Mouse (Mus musculus): ENCODE measurements around the gene Stxbp6. TPM values are rescaled to one million over a fixed set of nuclear protein-coding genes. Genes with fewer than 3 reads are reported as not detected.
"Not testable (repeated sequence)": the region's sequence is repeated elsewhere in the genome, so short reads cannot be mapped to it uniquely, and the experiment has no call there.

The Stxbp6 gene
- polyA plus RNA-seq, 1 experiment from 2014 or later = 15.6 TPM

GRCm38 (mm10) chr12:45052860-45053259 is 21.6 kb downstream of the Stxbp6 start:
- no peak for ATAC-seq (ENCODE audit: low FRiP score, low read depth)
- WGBS = 85% methylated on average over 5 of the region's 5 CpGs

DNA sequence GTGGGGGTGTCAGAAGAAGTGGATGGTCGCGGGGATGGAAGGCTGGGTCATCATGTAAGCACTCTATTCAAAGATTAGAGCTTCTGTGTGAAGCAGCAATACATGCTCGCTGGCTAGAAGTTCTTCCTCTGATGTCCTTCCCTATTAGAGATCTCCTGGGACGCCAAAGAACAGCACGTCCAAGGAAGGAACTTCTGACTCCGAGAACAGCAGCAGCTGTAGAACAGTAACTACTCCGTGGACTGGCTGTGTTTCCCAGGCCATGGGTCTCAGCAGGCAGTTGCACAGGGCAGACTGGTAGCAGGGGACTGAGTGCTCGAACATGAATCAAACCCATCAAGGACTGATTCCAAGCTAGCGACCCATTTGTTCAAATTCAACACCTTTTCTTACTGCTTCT is 24.6 kb downstream of the Stxbp6 start:
- no peaks in the 10 kb centered on the region for H3K27me3 ChIP-seq
- ATAC-seq (ENCODE audit: low FRiP score, low read depth) = no peak
- H3K9ac ChIP-seq (replicated peaks) = no peak overlapping the region
- H3K4me2 ChIP-seq (replicated peaks) = no peak overlapping the region
- H3K27ac ChIP-seq (replicated peaks) = no peak overlapping the region
- no peak overlapping the region for H3K4me3 ChIP-seq
- H3K4me1 ChIP-seq = peaks cover 2% of the 10 kb centered on the region; the same call in 1 of the 2 replicates
- WGBS = 51% methylated on average over 9 of the region's 9 CpGs
- H3K36me3 ChIP-seq = no peaks in the 10 kb centered on the region
- no peaks in the 10 kb centered on the region for H3K9me3 ChIP-seq

More at GRCm38 (mm10) chr12:45052860-45053259, 21.6 kb downstream of the Stxbp6 start:
- peaks cover 2% of the 10 kb centered on the region; the same call in 1 of the 2 replicates for H3K4me1 ChIP-seq
- no peaks in the 10 kb centered on the region for H3K36me3 ChIP-seq
- H3K9me3 ChIP-seq = no peaks in the 10 kb centered on the region
- H3K27me3 ChIP-seq = no peaks in the 10 kb centered on the region
- H3K27ac ChIP-seq (replicated peaks) = no peak overlapping the region
- H3K9ac ChIP-seq (replicated peaks) = no peak overlapping the region
- no peak overlapping the region for H3K4me2 ChIP-seq (replicated peaks)
- no peak overlapping the region for H3K4me3 ChIP-seq

GRCm38 (mm10) chr12:45047711-45048110 is 26.8 kb downstream of the Stxbp6 start:
- not testable (repeated sequence) for H3K27ac ChIP-seq (replicated peaks); H3K27me3 ChIP-seq; H3K9me3 ChIP-seq; H3K36me3 ChIP-seq; H3K4me1 ChIP-seq; H3K4me2 ChIP-seq (replicated peaks); H3K9ac ChIP-seq (replicated peaks); ATAC-seq (ENCODE audit: low FRiP score, low read depth); H3K4me3 ChIP-seq
- WGBS = 27% methylated on average over 9 of the region's 9 CpGs

- no peak overlapping the region for H3K27ac ChIP-seq (replicated peaks)
- H3K9ac ChIP-seq (replicated peaks) = no peak overlapping the region
- no peaks in the 10 kb centered on the region for H3K9me3 ChIP-seq
- ATAC-seq (ENCODE audit: low FRiP score, low read depth) = no peak
- H3K4me1 ChIP-seq = peaks cover 9% of the 10 kb centered on the region
- WGBS = 79% methylated on average over 4 of the region's 4 CpGs
- no peaks in the 10 kb centered on the region for H3K36me3 ChIP-seq
- no peaks in the 10 kb centered on the region for H3K27me3 ChIP-seq
- H3K4me3 ChIP-seq = no peak overlapping the region
- H3K4me2 ChIP-seq (replicated peaks) = no peak overlapping the region
Observed at GRCm38 (mm10) chr12:45047172-45047571, 27.3 kb downstream of the Stxbp6 start.

GRCm38 (mm10) chr12:45044581-45044980 is 29.9 kb downstream of the Stxbp6 start:
- no peaks in the 10 kb centered on the region for H3K36me3 ChIP-seq
- no peak overlapping the region for H3K4me3 ChIP-seq
- H3K9me3 ChIP-seq = no peaks in the 10 kb centered on the region
- no peak overlapping the region for H3K27ac ChIP-seq (replicated peaks)
- H3K9ac ChIP-seq (replicated peaks) = no peak overlapping the region
- ATAC-seq (ENCODE audit: low FRiP score, low read depth) = no peak
- H3K4me1 ChIP-seq = peaks cover 7% of the 10 kb centered on the region; the same call in 1 of the 2 replicates
- H3K4me2 ChIP-seq (replicated peaks) = no peak overlapping the region
- WGBS = 81% methylated on average over 1 of the region's 1 CpGs
- H3K27me3 ChIP-seq = no peaks in the 10 kb centered on the region

GRCm38 (mm10) chr12:45042591-45043091 is 31.9 kb downstream of the Stxbp6 start:
- no peak overlapping the region for H3K4me3 ChIP-seq
- H3K4me1 ChIP-seq = peaks cover 7% of the 10 kb centered on the region; the same call in 1 of the 2 replicates
- no peak overlapping the region for H3K9ac ChIP-seq (replicated peaks)
- 48% methylated on average over 10 of the region's 10 CpGs for WGBS
- no peaks in the 10 kb centered on the region for H3K9me3 ChIP-seq
- no peak for ATAC-seq (ENCODE audit: low FRiP score, low read depth)
- H3K27ac ChIP-seq (replicated peaks) = no peak overlapping the region
- no peaks in the 10 kb centered on the region for H3K27me3 ChIP-seq
- no peak overlapping the region for H3K4me2 ChIP-seq (replicated peaks)
- no peaks in the 10 kb centered on the region for H3K36me3 ChIP-seq

GRCm38 (mm10) chr12:45037496-45037895 is 37.0 kb downstream of the Stxbp6 start:
- no peak overlapping the region for H3K27ac ChIP-seq (replicated peaks)
- ATAC-seq (ENCODE audit: low FRiP score, low read depth) = no peak
- H3K9me3 ChIP-seq = no peaks in the 10 kb centered on the region
- no peak overlapping the region for H3K4me3 ChIP-seq
- no peaks in the 10 kb centered on the region for H3K27me3 ChIP-seq
- H3K9ac ChIP-seq (replicated peaks) = no peak overlapping the region
- no peaks in the 10 kb centered on the region for H3K36me3 ChIP-seq
- WGBS = 89% methylated on average over 1 of the region's 1 CpGs
- H3K4me2 ChIP-seq (replicated peaks) = no peak overlapping the region
- 0 out of 2 replicates have a peak, but pooled peaks cover 1% of the 10 kb centered on the region for H3K4me1 ChIP-seq

- no peaks in the 10 kb centered on the region for H3K27me3 ChIP-seq
- 55% methylated on average over 4 of the region's 4 CpGs for WGBS
Observed at GRCm38 (mm10) chr12:45037091-45037490, 37.4 kb downstream of the Stxbp6 start.

DNA sequence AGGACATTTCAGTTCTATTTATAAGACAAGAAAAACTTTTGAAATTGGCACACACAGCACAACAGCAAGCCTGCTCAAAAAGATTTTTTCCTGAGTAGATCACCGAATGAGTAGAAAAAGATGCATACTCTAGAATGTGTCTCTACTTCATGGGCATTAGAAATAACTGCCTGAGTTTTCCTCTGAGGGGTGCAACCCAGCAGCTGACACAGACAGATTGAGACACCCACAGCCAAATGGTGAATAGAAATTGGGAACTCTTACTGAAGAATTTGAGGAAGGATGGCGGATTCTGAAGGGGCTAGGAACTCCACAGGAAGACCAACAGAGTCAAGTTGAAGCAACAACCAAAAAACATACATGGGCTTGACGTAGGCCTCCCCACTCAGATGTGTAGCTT is 43.8 kb downstream of the Stxbp6 start:
- no peaks in the 10 kb centered on the region for H3K4me1 ChIP-seq
- H3K9ac ChIP-seq (replicated peaks) = no peak overlapping the region
- no peak overlapping the region for H3K27ac ChIP-seq (replicated peaks)
- 85% methylated on average over 3 of the region's 3 CpGs for WGBS
- H3K4me2 ChIP-seq (replicated peaks) = no peak overlapping the region
- ATAC-seq (ENCODE audit: low FRiP score, low read depth) = no peak
- H3K36me3 ChIP-seq = no peaks in the 10 kb centered on the region
- no peaks in the 10 kb centered on the region for H3K9me3 ChIP-seq
- no peaks in the 10 kb centered on the region for H3K27me3 ChIP-seq
- no peak overlapping the region for H3K4me3 ChIP-seq

More at GRCm38 (mm10) chr12:45037091-45037490, 37.4 kb downstream of the Stxbp6 start:
- H3K27ac ChIP-seq (replicated peaks) = no peak overlapping the region
- H3K4me3 ChIP-seq = no peak overlapping the region
- no peaks in the 10 kb centered on the region for H3K4me1 ChIP-seq
- no peak overlapping the region for H3K9ac ChIP-seq (replicated peaks)
- no peaks in the 10 kb centered on the region for H3K36me3 ChIP-seq
- no peak overlapping the region for H3K4me2 ChIP-seq (replicated peaks)
- no peaks in the 10 kb centered on the region for H3K9me3 ChIP-seq
- no peak for ATAC-seq (ENCODE audit: low FRiP score, low read depth)

GRCm38 (mm10) chr12:45026347-45026746 is 48.2 kb downstream of the Stxbp6 start:
- H3K9me3 ChIP-seq = no peaks in the 10 kb centered on the region
- no peak overlapping the region for H3K4me2 ChIP-seq (replicated peaks)
- WGBS = 66% methylated on average over 1 of the region's 1 CpGs
- H3K9ac ChIP-seq (replicated peaks) = no peak overlapping the region
- H3K27ac ChIP-seq (replicated peaks) = no peak overlapping the region
- H3K36me3 ChIP-seq = no peaks in the 10 kb centered on the region
- H3K4me3 ChIP-seq = no peak overlapping the region
- no peaks in the 10 kb centered on the region for H3K4me1 ChIP-seq
- no peaks in the 10 kb centered on the region for H3K27me3 ChIP-seq
- no peak for ATAC-seq (ENCODE audit: low FRiP score, low read depth)

- Histone ChIP-seq H3K9me3 (no peaks in the 10 kb centered on the region), H3K36me3 (no peaks in the 10 kb centered on the region), H3K27ac (replicated peaks) (no peak overlapping the region), H3K4me1 (no peaks in the 10 kb centered on the region), H3K4me2 (replicated peaks) (no peak overlapping the region), H3K27me3 (no peaks in the 10 kb centered on the region), H3K9ac (replicated peaks) (no peak overlapping the region), H3K4me3 (no peak overlapping the region)
- 66% methylated on average over 3 of the region's 3 CpGs for WGBS
- ATAC-seq (ENCODE audit: low FRiP score, low read depth) = no peak
Observed at GRCm38 (mm10) chr12:45020018-45020417, 54.5 kb downstream of the Stxbp6 start.

- Histone ChIP-seq H3K36me3 (no peaks in the 10 kb centered on the region), H3K4me2 (replicated peaks) (no peak overlapping the region), H3K4me3 (no peak overlapping the region), H3K4me1 (no peaks in the 10 kb centered on the region), H3K27me3 (no peaks in the 10 kb centered on the region), H3K9ac (replicated peaks) (no peak overlapping the region), H3K9me3 (no peaks in the 10 kb centered on the region), H3K27ac (replicated peaks) (no peak overlapping the region)
- ATAC-seq (ENCODE audit: low FRiP score, low read depth) = no peak
- WGBS = 87% methylated on average over 12 of the region's 12 CpGs
Observed at GRCm38 (mm10) chr12:45019059-45019822, 55.3 kb downstream of the Stxbp6 start.
